Mouse (Mus musculus): ENCODE data around the gene Apex2.
"Not testable (repeated sequence)": the region's sequence is repeated elsewhere in the genome, so short reads cannot be mapped to it uniquely, and the experiment has no call there.

The Apex2 gene

DNA sequence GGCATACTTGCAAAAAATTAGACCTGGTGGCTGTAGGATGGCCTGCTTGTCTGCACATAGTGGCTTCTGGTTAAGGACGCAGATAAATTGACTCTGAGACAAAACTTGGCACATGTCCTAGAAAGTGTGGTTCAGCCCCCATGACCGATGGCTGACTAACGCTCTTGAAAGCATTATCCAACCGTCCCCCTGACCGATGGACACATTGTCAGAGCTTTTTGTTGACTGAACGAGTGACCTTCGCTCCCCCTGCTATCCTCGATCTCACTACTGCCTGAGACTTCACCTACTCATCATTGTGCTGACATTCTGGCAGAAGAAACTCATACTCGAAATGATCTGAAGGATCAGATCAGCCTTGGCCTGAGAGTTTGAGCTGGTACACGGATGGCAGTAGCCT, 101.9 kb downstream of the Apex2 start:
- DNase-seq = not testable (repeated sequence)

DNA sequence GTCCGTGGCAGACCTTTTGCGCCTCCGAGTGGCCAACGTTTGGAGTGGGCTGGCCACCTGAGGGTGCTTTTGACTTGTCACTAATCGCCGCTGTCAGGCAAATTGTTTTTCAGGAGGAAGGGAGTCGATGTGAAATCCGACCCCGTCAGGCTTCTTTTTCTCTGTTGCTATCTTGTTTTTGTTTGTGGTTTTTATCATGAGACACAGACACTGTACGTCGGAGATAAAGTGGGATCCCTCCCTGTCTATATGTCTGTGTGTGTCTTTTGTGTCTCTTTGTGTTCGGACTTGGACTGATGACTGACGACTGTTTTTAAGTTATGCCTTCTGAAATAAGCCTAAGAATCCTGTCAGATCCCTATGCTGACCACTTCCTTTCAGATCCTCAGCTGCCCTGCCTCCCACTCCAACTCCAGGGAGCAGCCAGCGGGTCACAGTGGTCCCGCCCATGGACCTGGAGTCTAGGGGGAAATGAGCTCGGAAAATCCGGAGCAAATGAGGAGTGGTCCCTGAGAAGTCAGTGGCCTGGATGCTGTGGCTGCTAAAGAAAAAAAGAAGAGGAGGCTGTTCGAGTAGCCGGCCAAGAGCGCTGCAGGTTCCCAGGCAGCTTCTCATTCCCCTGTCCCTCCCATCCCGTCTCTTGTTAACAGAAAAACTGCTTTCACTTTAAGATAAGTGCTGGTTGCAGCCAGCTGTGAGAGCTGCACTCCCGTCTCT, 103.2 kb downstream of the Apex2 start:
- not testable (repeated sequence) for DNase-seq

DNA sequence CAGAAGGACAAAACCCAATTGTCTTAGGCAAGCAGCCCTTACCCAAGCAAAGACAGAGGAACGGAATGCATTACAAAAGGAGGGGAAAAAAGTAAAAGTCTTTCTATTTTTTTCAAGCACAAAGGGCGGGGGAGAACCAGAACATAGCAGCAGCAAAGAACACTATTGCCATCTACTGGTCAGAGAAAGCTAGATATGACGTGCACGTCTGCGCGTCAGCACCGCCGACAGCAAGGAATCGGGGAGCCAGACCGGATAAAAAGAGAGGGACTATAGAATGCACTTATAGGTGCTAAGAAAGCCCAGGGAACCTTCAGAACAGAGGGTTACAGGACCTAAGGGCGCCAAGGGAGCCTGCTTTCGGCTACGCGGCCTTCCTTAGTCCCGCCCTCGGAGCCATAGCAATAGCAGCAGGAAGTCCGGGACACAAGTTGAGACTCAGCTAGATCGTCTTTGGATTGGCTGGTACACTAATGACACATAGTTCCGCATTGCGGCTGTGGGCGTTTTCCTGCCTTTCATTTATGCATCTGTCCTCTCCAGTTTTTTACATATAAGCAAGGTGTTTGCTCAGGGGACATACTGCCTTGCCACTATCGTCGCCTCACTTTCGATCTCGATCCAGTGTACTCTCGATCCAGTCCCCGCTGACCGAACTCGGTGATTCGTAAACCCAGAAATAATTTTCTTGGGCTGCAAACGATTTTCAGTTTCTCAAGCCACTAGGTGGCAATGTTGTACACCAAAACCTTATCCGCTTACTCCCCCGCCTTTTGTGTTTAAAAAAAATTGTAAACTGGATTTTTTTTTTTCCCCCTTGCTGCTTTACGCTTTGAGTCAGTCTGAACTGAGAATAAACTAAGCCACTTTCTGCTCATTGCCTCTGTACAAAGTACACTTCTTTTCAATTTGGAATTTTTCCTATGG, 111.6 kb downstream of the Apex2 start:
- DNase-seq = peak; percentile 60 to 87

DNA sequence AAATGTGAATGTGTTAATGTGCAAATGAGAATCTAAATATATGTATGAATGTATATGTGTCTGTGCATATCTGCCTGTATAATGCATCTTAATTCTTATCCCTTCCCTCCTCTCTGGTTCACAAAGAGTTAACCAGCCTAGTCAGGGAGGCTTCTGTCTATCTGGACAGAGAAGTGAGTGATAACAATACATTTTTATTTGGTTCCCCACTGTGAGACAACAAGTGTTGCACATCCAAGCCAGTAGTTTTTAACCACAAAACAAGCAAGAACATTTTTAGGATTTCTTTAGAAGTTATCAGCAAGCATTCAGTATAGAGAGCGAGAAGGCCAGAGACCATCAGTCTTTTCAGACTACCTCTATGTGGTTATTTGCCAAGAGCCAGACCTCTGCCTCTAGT, 118.3 kb downstream of the Apex2 start:
- no peak for DNase-seq
